Mouse (Mus musculus): ENCODE data around the gene Foxn3.

DNA sequence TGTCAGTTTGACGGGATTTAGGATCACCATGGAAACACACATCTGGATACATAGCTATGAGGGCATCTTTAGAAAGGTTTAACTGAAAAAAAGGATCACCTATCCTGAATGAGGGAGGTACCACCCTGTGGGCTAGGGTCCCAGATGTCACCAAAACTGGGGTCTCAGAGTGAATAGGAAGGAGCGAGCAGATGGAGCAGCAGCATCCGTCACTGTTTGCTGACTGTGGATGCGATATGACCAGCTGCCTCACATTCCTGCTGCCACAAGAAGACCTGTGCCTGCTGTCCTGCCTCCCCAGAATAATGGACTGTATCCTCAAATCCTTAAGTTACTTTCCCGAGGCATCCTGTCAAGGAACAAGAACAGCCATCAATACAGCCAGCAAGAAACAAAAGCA, 97.0 kb downstream of the Foxn3 start:
- TF ChIP-seq CTCF (IDR thresholded peaks at IDR 0.05; ENCODE audit: extremely low read depth, insufficient read depth, insufficient read length, insufficient replicate concordance) (no peak), POLR2A (IDR thresholded peaks at IDR 0.05; ENCODE audit: low read depth, low read length) (no peak)

Measured in spleen, adult 2 months (tissue).